Mouse (Mus musculus) megakaryocyte, embryonic 14.5 days (primary cell): ENCODE measurements around the gene Josd2.

Source experiments
- FLI1 ChIP-seq: IDR thresholded peaks from 2 replicates; pipeline ENCODE4 v1.6.1; 2012; ENCODE audit warnings: low read length, inconsistent platforms, mixed read lengths
- GATA1 ChIP-seq: IDR thresholded peaks from 3 replicates; pipeline ENCODE4 v1.6.1; 2012; ENCODE audit warnings: mixed read lengths, low read length, inconsistent platforms, borderline replicate concordance

GRCm38 (mm10) chr7:44441648-44442109, 26.1 kb upstream of the Josd2 start:
- no peak for TF ChIP-seq GATA1
- no peak for TF ChIP-seq FLI1
